Mouse (Mus musculus) frontal cortex, postnatal 10 days (tissue): ENCODE results near the gene Klhl21.

Experiments
- DNase-seq, 2 experiments: peaks; one replicate each; pipeline ENCODE4 v3.0.0; 2022; ENCODE audit warnings: low spot score in 2 of 2, mixed read lengths in 1 of 2

The Klhl21 gene

GRCm38 (mm10) chr4:152008622-152009075 lies at the start of gene Klhl21:
Gene Klhl21, plus strand, starts transcription at chr4:152008803.
- peak; percentile 90 to 92 for DNase-seq

DNA sequence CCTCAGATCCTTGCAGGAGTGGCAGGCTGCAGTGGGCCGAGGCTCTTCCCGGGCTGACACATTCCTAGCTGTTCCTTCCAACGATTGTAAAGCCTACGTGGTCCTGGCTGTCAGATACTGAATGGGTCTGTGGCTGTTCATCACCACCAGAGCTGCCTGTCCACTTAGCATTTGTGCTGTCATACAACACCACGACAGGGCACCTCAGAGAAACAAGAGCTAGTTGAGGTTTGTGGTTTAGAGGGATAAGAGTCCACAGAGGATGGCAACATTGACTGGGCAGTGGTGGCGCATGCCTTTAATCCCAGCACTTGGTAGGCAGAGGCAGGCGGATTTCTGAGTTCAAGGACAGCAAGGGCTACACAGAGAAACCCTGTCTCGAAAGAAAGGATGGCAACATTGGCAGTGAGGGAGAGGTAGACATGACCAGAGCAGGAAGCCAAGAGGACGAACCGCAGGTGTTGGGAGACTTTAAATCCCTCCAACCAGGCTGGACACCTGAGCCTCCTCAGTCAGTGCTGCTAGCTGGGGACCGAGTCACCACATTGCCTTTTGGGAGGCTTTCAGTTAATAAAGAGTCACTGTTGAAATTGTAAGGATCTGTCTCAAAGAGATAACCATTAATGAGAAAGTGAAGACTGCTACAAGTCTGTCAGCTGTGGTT lies 48.6 kb upstream of the Klhl21 start:
- no peak for DNase-seq

DNA sequence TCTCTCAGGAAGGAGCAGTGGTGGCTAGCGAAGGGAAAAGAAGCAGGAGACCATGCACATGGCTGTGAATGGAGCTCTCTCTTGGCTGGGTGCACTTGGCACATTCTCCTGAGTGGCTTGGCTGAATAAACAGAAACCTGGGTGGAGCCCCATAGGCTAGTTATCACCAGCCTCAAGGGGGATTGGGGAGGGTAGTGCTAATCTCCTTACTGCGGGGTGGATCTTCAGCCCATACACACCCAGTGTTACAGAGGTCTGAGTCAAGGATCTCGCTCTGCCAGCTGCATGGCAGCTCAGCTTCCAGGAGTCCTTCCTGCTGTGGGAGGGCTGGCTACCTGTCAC lies 48.1 kb upstream of the Klhl21 start:
- DNase-seq = no peak

GRCm38 (mm10) chr4:151962817-151963216 lies 45.8 kb upstream of the Klhl21 start:
- DNase-seq = no peak

DNA sequence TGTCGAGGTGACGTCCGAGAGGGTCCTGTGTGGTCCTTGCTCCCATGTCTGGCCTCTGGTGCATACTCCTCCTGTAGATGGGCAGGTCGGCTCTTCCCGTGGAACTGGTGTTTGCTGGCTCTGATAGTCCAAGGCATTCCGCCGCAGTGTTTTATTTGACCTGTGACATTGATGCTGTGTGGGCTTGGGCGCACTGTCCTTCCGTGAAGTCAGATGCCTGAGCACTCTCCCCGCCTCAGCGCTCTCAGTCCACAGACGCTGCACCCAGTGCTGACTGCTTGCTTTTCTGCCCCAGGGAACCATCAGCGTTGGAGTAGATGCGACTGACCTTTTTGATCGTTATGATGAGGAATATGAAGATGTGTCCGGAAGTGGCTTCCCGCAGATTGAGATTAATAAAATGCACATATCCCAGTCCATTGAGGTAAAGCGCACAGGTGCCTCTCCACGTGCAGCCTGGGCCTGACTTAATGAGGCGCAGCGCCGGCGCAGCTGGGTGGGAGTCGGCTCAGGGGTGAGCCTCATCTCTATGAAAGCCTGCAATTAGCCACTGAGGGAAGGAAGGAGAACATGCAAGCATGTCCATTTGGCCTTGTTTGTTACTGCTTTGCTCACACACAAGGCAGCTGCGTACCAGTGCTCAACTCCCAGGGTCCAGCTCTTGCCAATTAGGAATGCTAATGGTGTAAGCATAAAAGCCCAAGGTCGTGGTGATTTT lies 40.2 kb upstream of the Klhl21 start:
- no peak for DNase-seq

GRCm38 (mm10) chr4:151972221-151972967 lies 36.2 kb upstream of the Klhl21 start:
- no peak for DNase-seq

DNA sequence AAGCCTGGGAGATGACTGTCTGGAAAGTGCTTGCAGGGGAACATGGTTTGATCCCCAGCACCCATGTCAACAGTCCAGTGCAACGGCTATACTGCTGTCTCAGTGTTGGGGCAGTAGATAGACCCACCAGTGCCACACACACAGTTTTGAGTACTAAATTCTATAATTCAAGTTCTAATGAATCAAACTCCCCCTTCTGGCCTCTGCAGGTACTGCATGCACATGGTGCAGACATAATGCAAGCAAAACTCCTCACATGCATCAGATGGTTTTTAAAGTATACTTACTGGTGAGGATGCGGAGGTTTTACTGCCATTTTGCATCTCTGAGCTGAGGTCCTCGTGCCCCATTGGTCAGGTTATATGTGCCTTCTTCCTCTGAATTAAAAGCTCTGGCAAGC lies 33.2 kb upstream of the Klhl21 start:
- DNase-seq = no peak

DNA sequence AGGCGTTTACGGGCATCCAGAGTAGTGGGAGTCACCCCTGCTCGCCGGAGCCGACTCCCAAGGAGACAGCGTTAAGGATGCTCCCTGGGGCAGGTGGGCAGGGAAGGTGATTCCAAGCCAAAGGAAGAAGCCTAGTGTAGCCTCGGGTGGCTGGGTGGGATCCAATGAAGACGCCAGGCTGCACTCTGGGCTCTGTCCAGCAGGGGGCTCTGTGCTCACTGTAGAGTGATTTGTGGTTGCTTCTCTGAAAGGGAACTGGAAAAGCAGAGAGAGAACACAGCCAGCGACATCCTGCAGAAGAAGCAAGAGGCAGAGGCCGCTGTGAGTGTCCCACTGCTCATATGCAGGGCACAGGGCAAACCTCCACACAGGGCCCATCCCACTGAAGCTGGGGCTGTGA lies 30.9 kb upstream of the Klhl21 start:
- peak; percentile 68 to 84 for DNase-seq

- DNase-seq = no peak
These were observed 27.9 kb upstream of the Klhl21 start for GRCm38 (mm10) chr4:151980699-151981098.

DNA sequence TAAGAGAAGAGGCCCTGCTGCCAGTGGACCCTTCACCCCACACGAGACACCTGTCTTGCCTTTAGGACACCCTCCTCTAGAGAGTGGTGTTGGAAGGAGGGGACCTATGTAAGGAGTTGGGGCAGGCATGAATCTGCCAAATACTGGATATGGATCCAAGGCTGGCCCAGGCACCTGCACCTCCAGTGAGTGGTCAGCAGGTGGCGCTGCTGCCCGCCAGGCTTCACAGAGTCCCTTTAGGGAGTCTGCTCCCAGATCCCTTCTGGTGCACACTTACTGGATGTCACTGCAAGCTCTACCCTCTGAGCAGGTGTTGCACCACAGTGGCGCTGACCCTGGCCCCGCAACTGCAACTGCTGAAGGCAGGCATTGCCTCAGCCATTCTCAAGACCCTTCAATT lies 27.2 kb upstream of the Klhl21 start:
- peak; percentile 69 to 81 for DNase-seq

DNA sequence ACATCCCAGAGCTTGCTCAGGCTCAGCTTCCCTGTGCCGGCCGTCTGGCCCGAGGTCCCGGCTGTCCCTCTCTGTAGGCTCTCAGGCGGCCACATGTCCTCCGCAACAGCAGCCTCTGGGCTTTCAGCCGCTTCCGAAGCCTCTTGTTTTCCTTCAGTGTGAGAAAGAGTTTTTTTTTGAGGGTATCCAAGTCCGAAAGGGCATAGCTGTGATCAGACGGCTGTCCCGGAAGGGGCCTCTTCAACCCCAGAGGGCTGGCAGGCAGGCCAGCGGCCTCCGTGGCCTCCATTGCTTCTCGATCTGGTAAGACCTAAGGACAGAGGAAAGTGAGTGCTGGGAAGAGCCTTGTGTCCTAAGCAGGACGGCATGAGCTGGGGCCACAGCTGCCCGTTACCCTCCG lies 25.6 kb upstream of the Klhl21 start:
- no peak for DNase-seq

DNA sequence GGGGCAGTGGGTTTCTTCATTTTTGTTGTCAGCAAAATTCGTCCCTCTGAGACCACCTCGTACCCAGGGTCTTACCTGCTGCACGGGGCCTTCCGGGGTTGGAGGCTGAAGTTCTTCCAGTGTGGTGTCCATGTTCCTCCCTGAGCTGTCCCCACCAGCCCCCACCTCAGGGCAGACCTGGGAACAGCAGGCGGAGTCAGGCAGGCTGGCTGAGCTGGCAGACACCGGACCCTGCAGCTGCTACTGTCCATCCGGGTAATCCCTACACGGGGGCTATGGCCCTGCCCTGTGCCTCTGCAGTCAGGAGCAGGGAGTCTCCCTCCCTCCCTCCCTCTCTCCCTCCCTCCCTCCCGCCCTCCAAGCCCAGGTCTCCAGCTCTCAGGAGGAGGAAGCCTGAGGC lies 25.0 kb upstream of the Klhl21 start:
- DNase-seq = no peak

- no peak for DNase-seq
These were observed 22.7 kb upstream of the Klhl21 start for GRCm38 (mm10) chr4:151985886-151986285.

DNA sequence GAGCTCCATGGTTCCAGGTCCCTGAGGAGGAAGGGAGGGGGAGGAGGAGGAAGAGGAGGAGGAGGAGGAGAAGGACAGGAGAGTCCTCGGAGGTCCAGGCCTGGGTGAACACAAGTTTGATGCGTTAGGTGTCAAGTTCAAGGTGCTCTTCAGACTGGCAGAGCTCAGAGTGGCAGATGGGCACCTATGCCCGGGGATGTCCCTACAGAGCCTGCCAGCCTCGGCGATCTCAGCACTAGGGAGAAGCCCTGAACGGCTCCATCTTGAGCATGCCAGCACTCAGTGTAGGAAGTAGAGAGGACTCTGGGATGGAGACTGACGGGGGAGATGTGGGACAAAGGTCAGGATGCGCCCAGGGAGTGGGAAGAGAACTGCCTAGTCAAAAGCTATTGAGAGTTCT lies 22.0 kb upstream of the Klhl21 start:
- no peak for DNase-seq

- DNase-seq = no peak
These were observed 20.6 kb upstream of the Klhl21 start for GRCm38 (mm10) chr4:151988014-151988341.

DNA sequence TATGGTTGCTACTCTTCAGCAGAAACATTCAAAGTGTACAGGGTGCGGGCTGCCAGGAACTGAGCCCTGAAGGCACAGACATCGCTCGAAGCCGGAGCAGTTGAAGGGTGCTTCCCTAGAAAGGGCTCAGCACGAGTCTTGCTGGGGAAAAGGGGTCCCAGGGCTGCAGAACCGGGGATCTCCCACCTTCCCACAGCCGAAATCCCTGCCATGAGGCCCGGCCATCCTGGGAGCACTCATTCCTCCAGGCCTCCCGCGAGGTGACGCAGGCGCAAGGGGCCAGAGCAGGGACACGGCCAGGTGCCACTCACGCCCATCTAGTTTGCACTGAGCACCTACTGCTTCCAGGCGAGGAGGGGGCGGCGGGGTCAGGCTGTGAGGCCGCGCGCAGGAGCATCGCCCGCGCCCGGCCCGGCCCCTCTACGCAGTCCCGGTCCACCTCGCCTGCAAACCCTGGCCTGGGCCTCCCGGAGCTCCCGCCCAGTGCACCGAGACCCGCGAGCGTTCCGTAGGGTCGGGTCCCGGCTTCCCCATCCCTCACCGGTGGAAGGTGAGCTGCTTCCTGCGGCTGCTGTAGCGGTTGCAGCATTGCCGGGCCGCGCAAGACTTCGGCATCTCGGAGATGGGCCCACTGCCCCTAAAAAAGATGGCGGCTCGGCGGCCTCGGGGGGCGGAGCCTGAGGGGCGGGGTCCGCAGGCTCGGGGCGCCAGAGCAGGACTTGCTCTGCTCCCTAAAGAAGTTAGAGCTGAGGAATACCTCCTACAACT lies 20.1 kb upstream of the Klhl21 start, which contains the start of gene Thap3:
TSS of gene Thap3 (minus strand) at position 656 of the 768 bp plus-strand sequence.
- DNase-seq = peak in 1 of 2 experiments; percentile 81

DNA sequence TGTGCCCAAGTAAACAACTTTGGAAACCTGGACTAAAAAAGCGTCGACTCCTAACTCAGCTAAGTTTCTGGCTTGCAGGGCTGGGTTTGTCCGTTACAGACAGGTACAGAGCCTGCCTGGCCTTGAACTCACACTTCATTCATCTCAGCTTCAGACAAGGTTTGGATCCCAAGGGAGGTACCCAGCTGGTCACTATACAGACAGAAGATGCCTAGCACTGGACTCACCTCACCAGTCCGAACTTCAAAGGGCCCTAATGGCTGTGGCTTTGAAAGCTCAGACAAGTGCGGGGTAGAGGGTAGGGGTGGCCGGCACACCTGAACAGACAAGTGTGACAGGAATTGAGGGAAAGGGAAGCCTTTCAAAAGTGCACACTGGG lies 19.5 kb upstream of the Klhl21 start:
- DNase-seq = no peak

GRCm38 (mm10) chr4:151992091-151992490 lies 16.5 kb upstream of the Klhl21 start:
- DNase-seq = no peak

GRCm38 (mm10) chr4:151993035-151993434 lies 15.6 kb upstream of the Klhl21 start:
- DNase-seq = no peak

DNA sequence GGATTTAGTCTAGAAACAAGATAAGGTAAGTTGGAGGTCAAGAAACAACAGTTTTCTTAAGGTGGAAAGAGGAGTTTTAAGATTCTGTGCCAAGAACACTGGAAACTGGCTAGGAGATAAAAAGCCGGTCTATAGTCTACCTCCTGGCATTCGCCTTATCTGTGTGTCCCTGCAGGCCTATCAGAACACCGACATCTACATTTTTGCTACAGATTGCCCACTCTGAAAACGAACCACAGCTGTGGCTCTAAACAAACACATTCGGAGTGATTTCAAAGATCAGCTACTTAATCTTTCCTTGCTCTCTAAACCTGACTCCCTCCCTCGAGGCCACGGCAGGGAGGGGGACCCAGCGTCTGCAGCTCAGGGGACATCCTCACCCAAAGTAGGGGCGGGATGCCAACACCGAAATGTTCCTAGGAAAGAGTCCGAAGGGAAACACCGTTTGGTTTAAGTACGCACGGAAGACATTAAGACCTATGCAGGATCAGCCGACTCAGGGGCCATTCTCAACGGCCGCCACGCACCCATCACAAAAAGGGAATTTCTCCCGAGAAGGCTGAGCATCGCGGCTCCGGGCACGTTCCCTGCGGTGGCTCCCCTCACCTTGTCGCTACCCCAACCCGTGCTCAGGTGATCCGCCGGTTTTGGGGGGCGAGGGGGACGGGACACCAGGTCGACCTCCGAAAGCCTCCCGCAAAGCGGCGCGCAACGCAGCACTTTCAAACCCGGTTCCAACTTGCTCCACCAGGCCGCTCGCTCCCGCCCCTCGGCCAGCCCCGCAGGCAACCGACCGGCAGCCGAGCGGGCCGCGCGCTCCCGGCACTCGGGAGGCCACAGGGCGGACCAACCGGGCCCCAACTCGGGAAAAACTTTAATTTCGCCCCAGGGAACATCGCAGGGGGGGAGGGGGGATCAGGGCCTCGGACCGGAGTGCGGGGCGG lies 14.1 kb upstream of the Klhl21 start:
- DNase-seq = no peak
